Mouse (Mus musculus) gastrocnemius, postnatal 10 days (tissue): Measurements from ENCODE around the gene Adam33. TPM values are rescaled to one million over a fixed set of nuclear protein-coding genes. Genes with fewer than 3 reads are reported as not detected.
"Not testable (repeated sequence)": the region's sequence is repeated elsewhere in the genome, so short reads cannot be mapped to it uniquely, and the experiment has no call there.

Experiments
- DNase-seq: peaks from one replicate; pipeline ENCODE4 v3.0.0; 2021; ENCODE audit warnings: mixed read lengths
- total RNA-seq, 2 experiments: library from RNA; stranded (reverse); gene quantifications; 2 replicates each; pipeline ENCODE4 v1.2.3; 2021

Gene Adam33
- total RNA-seq, 2 experiments from 2014 or later: 3.7 to 5.9 TPM

- no peak for DNase-seq
Observed at GRCm38 (mm10) chr2:131056191-131056590, 7.4 kb downstream of the Adam33 start.

GRCm38 (mm10) chr2:131055631-131056030, 8.0 kb downstream of the Adam33 start:
- peak; percentile 64 for DNase-seq

GRCm38 (mm10) chr2:131054646-131055264, 8.9 kb downstream of the Adam33 start:
- no peak for DNase-seq

- no peak for DNase-seq
Observed at GRCm38 (mm10) chr2:131053851-131054645, 9.6 kb downstream of the Adam33 start.

GRCm38 (mm10) chr2:131052862-131053418, 10.7 kb downstream of the Adam33 start:
- DNase-seq: no peak

- DNase-seq: no peak
Observed at GRCm38 (mm10) chr2:131052043-131052442, 11.6 kb downstream of the Adam33 start.

GRCm38 (mm10) chr2:131046025-131046424, 17.6 kb downstream of the Adam33 start:
- no peak for DNase-seq

- no peak for DNase-seq
Observed at GRCm38 (mm10) chr2:131044989-131045720, 18.5 kb downstream of the Adam33 start.

- DNase-seq: no peak
Observed at GRCm38 (mm10) chr2:131044354-131044852, 19.2 kb downstream of the Adam33 start.

- no peak for DNase-seq
Observed at GRCm38 (mm10) chr2:131042988-131043387, 20.6 kb downstream of the Adam33 start, which contains the start of gene Gfra4. Gfra4 (minus strand) TSS chr2:131043088.

- peak; percentile 50 for DNase-seq
Observed at GRCm38 (mm10) chr2:131040854-131041825, 22.5 kb downstream of the Adam33 start.

- DNase-seq: no peak
Observed at GRCm38 (mm10) chr2:131038675-131039074, 24.9 kb downstream of the Adam33 start.

GRCm38 (mm10) chr2:131038197-131038596, 25.4 kb downstream of the Adam33 start:
- DNase-seq: no peak

- peak; percentile 70 for DNase-seq
Observed at GRCm38 (mm10) chr2:131037226-131037990, 26.2 kb downstream of the Adam33 start.

- no peak for DNase-seq
Observed at GRCm38 (mm10) chr2:131036757-131037156, 26.9 kb downstream of the Adam33 start.

- DNase-seq: no peak
Observed at GRCm38 (mm10) chr2:131036343-131036742, 27.3 kb downstream of the Adam33 start.

GRCm38 (mm10) chr2:131031406-131031805, 32.2 kb downstream of the Adam33 start:
- DNase-seq: not testable (repeated sequence)

- DNase-seq: no peak
Observed at GRCm38 (mm10) chr2:131030998-131031397, 32.6 kb downstream of the Adam33 start.

GRCm38 (mm10) chr2:131030561-131030960, 33.1 kb downstream of the Adam33 start:
- DNase-seq: no peak
